Mouse (Mus musculus): ENCODE results near the gene Ptx3. TPM values are rescaled to one million over a fixed set of nuclear protein-coding genes. Genes with fewer than 3 reads are reported as not detected.
"Not testable (repeated sequence)": the region's sequence is repeated elsewhere in the genome, so short reads cannot be mapped to it uniquely, and the experiment has no call there.

The Ptx3 gene
- total RNA-seq (2021): 1 to 10 TPM; 1.5 to 1.9 TPM
- long read RNA-seq, experiment 1, partial matches to known transcripts: 1 of 1 reads
- long read RNA-seq, experiment 1, other reads (novel, unspliced or antisense): 0 of 1 reads
- long read RNA-seq, experiment 2, partial matches to known transcripts: 0 of 1 reads
- long read RNA-seq, experiment 2, other reads (novel, unspliced or antisense): 0 of 1 reads

DNA sequence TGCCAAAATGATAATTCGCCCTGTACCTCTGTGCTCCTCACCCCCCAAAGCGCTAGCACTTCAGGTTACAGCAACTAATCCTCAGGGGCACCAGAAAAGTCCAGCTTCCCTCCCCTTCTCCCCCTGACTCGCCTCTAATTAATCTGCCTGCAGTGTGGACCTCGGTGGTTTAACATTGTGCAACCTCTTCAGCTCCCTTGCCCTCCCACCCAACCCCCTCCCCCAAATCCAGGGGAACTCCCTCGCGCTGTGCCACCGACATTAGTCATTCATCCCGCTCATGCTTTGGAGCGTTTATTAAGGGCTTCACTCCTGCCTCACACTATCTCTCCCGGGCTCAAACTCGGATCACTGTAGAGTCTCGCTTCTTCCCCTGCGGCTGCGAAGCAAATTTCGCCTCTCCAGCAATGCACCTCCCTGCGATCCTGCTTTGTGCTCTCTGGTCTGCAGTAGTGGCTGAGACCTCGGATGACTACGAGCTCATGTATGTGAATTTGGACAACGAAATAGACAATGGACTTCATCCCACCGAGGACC lies at the start of gene Ptx3:
Gene Ptx3 (plus strand): TSS at position 256 of the 537 bp plus-strand sequence.
- TF ChIP-seq CTCF (conservative IDR thresholded peaks at IDR 0.05): no peak
- peak within 1 kb of the TSS; percentile 46; the same call in 1 of the 2 replicates for H3K27ac ChIP-seq
- DNase-seq (ENCODE audit: low spot score in 2 of 2): peak in 1 of 2 experiments; percentile 12
- peak within 1 kb of the TSS; percentile 63 for H3K4me3 ChIP-seq

DNA sequence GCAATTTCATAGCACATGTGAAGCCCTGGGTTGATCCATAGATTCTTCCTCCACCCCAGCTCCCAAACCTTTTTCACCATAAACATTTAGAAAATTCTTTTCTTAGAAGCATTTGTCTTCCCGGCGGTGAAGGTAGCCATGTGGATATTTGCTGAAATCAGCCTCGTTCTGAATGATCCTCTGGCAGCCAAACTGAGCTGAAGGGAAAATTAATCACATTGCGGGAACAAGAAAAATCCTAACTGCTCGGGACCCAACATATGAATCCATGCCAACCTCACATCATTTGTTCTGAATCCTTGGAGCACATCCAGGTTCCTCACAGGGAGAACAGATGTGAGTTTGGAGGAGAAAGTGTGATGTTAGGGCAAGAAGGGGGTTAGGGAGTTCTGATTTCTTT lies 46.8 kb upstream of the Ptx3 start:
- DNase-seq (ENCODE audit: low spot score in 2 of 2): no peak
- Histone ChIP-seq H3K4me3 (no peak overlapping the region), H3K27ac (no peak overlapping the region)
- TF ChIP-seq CTCF (conservative IDR thresholded peaks at IDR 0.05): no peak

DNA sequence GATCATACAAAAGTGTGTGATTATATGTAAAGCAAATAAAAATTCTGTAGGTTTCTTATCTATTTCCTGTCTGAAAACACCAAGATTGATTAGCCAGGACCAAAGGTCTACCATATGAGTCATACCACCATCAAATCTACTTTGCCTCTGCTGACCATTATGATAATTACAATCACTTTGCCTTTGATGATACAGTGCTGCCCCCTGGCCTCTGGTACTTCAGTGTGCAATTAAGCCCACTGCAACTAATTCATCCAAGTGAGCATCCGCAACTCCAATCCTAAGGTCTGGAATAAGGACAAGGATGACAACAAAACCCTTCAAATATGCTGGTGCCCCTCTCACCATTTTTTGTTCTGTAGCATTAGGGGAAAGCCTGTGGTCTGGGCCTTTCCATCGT lies 40.1 kb upstream of the Ptx3 start:
- H3K4me3 ChIP-seq: no peak overlapping the region
- no peak overlapping the region for H3K27ac ChIP-seq
- DNase-seq (ENCODE audit: low spot score in 2 of 2): no peak
- peak; percentile 54 for TF ChIP-seq CTCF (conservative IDR thresholded peaks at IDR 0.05)

DNA sequence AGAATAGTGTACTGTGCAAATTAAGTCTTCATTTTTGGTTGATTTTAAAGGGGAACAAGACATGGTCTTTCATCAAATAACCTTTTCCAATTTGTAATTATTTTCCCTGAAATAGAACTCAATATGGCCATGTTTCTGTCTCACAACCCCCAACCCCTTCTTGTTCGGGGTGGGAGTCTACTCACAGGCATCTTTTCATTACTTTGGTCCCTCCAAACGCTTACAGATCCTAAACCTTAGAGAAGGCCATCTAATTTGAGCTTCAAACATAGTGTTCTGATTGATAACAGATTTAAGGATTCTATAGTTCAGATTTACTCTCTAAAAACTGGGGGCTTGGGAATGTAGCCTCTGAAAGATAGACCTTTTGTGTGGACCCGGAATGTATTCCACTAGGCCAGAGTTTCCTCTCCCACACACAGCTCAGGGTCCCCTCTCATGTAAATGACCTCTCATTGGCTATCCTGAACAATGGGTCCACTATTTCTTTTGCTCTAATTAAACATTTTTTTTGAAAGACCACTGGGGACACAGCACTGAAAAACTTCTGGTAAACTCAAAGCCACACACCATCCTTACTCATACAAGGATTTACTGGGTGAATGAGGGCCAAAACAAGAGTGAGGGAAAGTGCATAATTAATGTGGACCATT lies 25.7 kb upstream of the Ptx3 start:
- H3K27ac ChIP-seq: 0 out of 2 replicates have a peak overlapping the region, but pooled peaks have one; percentile 2
- no peak for DNase-seq (ENCODE audit: low spot score in 2 of 2)
- no peak for TF ChIP-seq CTCF (conservative IDR thresholded peaks at IDR 0.05)
- H3K4me3 ChIP-seq: no peak overlapping the region

DNA sequence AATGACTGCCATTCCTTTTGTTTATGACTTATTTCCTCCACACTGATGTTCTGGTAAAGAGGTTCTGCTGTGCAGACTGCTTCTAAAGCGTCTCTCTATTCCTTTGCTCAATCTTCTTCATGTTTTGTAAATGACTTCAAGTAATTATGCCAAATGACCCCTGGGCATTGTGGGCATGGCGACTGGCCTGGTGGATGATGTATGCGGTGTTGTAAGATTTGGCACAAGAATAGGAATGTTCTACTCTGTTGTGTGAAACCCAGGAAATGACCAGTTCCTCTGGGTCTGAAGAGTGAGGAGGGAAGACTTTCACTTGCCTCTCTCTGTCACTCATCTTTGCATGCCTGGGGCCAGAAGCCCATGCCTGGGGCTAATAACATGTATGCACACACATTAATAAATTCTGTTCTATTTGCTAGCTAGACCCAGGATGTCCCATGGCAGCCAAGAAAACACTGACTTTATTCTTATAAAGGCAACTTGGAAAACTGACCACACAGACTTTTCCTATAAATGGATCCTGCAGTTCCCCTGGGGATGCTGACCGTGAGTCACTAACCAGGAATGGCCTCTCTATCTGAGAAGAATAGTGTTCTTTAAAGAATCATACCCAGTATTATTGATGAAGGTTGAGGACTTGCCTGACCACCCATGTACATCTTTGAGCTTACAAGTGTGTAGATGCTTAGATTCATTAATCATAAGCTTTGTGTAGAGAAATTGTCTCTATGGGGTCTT lies 10.7 kb upstream of the Ptx3 start:
- Histone ChIP-seq H3K27ac (no peak overlapping the region), H3K4me3 (no peak overlapping the region)
- TF ChIP-seq CTCF (conservative IDR thresholded peaks at IDR 0.05): no peak
- DNase-seq (ENCODE audit: low spot score in 2 of 2): no peak

DNA sequence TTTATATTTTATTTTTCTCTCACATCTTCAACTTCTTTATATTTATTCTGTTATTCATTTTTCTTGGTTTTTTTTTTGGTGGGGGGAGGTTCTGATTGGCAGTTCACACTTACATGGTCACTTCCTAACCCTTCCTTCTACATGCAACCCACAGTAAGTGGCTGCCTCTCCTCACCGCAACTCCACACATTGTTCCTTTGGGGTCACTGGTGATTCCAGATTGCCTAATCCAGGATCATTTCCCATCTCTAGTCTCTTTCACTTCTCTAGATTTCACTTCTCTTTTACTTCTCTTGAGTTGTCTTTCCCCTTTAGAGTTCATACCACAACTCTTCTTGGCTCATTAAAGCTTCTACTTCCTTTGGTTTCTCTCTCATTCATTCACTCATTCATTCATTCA lies 6.2 kb upstream of the Ptx3 start:
- no peak for DNase-seq (ENCODE audit: low spot score in 2 of 2)
- no peak for TF ChIP-seq CTCF (conservative IDR thresholded peaks at IDR 0.05)
- H3K27ac ChIP-seq: no peak overlapping the region
- H3K4me3 ChIP-seq: no peak overlapping the region

DNA sequence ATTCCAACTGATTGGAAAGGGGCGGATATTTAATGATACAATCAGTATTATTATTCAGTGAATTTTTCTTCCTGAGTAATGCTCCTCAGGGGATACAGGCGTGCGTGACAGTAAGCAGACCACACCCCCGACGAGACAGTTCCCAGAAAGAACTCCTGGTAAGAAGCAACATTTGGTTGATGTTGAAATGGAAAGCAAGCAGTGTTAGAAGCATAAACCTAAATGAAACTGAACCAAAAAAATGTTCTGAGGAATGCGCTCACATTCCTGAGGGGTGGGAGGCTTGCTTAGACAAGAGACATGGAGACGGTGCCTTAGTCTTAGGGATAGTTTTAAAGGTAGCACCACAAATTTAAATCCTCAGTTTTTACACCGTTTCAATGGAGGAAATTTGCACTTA lies 4.0 kb upstream of the Ptx3 start:
- TF ChIP-seq CTCF (conservative IDR thresholded peaks at IDR 0.05): no peak
- Histone ChIP-seq H3K4me3 (no peak overlapping the region), H3K27ac (no peak overlapping the region)
- DNase-seq (ENCODE audit: low spot score in 2 of 2): no peak

DNA sequence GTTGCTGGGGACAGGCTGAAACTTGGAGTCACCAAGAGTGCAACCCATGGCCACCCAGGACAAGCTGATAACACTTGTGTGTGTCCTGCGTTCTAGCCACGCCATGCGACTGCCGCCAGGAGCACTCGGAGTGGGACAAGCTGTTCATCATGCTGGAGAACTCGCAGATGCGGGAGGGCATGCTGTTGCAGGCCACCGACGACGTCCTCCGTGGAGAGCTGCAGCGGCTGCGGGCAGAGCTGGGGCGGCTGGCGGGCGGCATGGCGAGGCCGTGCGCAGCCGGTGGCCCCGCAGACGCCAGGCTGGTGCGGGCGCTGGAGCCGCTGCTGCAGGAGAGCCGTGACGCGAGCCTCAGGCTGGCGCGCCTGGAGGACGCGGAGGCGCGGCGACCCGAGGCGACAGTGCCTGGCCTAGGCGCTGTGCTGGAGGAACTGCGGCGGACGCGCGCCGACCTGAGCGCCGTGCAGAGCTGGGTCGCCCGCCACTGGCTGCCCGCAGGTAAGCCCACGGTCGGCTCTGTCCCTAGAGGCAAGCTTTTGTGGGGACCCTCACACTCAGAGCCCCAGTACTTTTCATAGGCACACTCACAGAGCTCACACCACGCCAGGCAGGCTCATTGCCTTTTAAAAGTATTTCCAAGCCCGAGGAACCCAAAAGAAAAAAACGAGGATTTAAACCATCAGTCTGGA lies 988 bp downstream of the Ptx3 start:
- H3K27ac ChIP-seq: peak overlapping the region; percentile 46; the same call in 1 of the 2 replicates
- DNase-seq (ENCODE audit: low spot score in 2 of 2): peak; percentile 5 to 40
- no peak for TF ChIP-seq CTCF (conservative IDR thresholded peaks at IDR 0.05)
- peak overlapping the region; percentile 63 for H3K4me3 ChIP-seq

DNA sequence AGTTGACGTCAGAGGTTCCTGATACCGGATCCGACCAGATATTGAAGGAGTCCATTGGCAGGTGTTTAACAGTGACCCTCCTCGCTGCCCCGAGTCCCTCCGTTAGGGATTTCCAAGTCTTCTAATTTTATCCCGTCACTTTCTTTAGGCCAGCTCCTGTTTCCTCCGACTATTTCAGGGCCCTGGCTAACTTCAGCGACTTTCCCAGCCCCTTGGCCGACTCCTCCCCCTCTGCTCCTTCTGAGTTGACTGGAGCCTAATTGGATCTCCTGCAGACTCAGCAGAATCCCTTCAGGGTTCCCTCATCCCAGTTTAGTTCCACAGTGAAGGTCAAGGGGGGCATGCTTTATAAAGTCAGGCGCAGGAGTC lies 1.5 kb downstream of the Ptx3 start:
- no peak for TF ChIP-seq CTCF (conservative IDR thresholded peaks at IDR 0.05)
- H3K4me3 ChIP-seq: peak overlapping the region; percentile 63
- no peak for DNase-seq (ENCODE audit: low spot score in 2 of 2)
- peak overlapping the region; percentile 46; the same call in 1 of the 2 replicates for H3K27ac ChIP-seq

DNA sequence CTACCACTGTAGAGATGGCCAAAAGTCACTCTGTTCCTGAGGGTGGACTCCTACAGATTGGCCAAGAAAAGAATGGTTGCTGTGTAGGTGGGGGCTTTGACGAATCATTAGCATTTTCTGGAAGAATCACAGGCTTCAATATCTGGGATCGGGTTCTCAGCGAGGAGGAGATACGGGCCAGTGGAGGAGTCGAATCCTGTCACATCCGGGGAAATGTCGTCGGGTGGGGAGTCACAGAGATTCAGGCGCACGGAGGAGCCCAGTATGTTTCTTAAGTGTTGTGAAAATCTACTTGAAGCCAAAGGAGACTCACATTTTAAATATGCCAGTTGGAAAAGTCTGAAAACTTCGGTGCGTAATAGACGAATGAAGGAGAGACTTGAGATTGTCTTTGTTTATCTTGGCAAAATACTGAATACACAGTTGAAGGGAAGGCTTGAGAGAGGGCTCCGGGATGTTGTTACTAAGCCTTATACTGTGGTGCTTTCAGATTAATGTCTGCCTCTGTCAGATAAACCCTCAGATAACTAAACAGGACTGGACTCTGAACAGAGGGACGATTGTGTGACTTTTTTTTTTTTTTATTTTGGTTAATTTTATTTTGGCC lies 5.3 kb downstream of the Ptx3 start:
- H3K27ac ChIP-seq: no peak overlapping the region
- no peak for DNase-seq (ENCODE audit: low spot score in 2 of 2)
- no peak overlapping the region for H3K4me3 ChIP-seq
- TF ChIP-seq CTCF (conservative IDR thresholded peaks at IDR 0.05): no peak

DNA sequence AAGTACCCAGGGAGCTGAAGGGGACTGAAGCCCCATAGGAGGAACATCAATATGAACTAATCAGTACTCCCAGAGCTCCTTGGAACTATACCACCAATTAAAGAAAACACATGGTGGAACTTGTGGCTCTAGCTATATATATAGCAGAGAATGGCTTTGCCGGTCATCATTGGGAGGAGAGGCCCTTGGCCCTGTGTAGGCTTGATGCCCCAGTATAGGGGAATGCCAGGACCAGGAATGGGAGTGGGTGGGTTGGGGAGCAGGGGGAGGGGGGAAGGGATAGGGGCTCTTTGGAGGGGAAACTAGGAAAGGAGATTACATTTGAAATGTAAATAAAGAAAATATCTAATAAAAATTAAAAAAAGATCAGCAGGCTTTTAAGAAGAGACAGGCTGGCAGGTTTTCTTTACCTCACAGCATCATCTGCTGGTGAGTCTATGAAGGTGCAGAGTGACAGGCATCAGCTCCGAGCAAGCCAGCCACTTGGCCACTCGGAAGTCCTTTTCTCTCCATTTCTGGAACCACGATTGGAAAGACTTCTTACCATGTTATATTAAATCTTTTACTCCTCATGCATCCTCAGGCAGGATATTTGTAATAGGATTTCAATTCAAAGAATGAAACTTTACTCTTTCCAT lies 16.6 kb downstream of the Ptx3 start:
- peak; percentile 97 for TF ChIP-seq CTCF (conservative IDR thresholded peaks at IDR 0.05)
- H3K27ac ChIP-seq, H3K4me3 ChIP-seq: not testable (repeated sequence)
- DNase-seq (ENCODE audit: low spot score in 2 of 2): peak in 1 of 2 experiments; percentile 35

DNA sequence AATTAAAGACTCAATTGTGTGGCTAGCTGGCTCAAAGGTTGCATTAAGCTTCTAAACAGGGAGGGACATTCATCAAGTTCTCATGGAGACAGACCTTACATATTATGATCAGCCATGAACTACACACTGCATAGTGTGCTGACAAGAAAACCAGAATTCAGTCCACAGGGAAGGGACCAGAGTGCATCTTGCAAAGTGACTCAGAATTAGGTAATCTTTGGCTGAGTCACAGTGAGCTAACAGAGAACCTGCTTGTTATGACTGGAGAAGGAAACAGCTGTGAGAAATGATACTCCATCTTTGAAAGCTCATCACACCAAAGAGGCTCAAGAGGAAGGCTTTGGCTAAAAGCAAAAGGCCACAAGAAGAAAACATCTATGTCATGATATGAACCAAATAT lies 20.8 kb downstream of the Ptx3 start:
- no peak for DNase-seq (ENCODE audit: low spot score in 2 of 2)
- H3K4me3 ChIP-seq: no peak overlapping the region
- no peak overlapping the region for H3K27ac ChIP-seq
- no peak for TF ChIP-seq CTCF (conservative IDR thresholded peaks at IDR 0.05)
